In the genomic region with DNA sequence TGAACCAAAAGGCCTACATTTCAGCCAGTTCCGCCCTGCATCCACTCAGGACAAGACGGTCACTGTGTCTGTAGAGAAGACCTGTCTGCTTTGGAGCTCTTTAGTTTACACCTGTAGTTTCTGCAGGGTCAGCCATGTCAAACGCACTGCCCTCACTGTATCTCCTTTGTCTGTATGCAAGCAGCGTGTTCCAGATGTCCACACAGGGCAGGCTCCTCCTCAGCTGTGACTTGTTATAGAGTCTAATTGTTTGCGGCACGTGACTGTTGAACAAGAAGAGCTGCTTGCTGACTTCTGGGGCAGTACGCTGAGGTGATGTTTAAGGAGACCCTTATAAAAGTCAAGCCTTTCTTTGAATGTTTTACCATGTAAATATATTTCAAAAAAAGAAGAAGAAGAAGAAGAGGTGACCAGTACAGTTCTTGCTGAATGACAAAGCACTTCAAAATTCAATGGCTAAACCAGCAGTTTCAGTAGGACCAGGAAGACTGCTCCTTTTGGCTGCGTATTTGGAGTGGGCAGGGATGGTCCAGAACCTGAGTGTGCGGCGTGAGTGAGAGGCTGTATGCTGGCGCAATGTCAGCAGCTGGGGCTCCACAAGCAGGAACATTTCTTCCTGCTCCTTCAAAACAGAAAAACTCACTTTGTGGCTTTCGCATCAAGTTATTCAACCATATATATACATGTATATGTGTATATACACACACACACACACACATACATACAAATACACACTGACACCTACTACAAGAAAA, we compare ENCODE assay signal across 16 mouse cellular contexts.
"Had no signal": no experiment of that assay in that cellular context is flagged by ENCODE, and none has a peak within 500 bp of the region (broad histone marks: within the 10 kb centered on the region; RNA-seq: fewer than 3 reads in every experiment).

No protein-coding gene starts in this region.

- H3K4me1 ChIP-seq: midbrain, embryonic 13.5 days had no signal

- H3K27me3 ChIP-seq: intestine, embryonic 15.5 days; kidney, embryonic 15.5 days; limb, embryonic 13.5 days; liver, embryonic 13.5 days; lung, embryonic 15.5 days; midbrain, embryonic 13.5 days had no signal

- H3K4me2 ChIP-seq: intestine, embryonic 15.5 days; kidney, embryonic 15.5 days; limb, embryonic 13.5 days; liver, embryonic 13.5 days; lung, embryonic 15.5 days; midbrain, embryonic 13.5 days had no signal

- H3K4me3 ChIP-seq: intestine, embryonic 15.5 days; kidney, embryonic 15.5 days; limb, embryonic 10.5 days; limb, embryonic 13.5 days; liver, embryonic 13.5 days; lung, embryonic 15.5 days; midbrain, embryonic 13.5 days had no signal

- DNase-seq: kidney, adult 11 months; kidney, adult 8-10 months; kidney, postnatal 10 days; kidney, postnatal 36 days; layer of hippocampus, adult 9-11 months; liver; liver, embryonic 13.5 days; thymus, adult 18-20 months; thymus, postnatal 36 days had no signal

- ATAC-seq: intestine, embryonic 15.5 days; midbrain, embryonic 13.5 days had no signal

- H3K27ac ChIP-seq: intestine, embryonic 15.5 days; kidney, embryonic 15.5 days; limb, embryonic 10.5 days; limb, embryonic 13.5 days; liver, embryonic 13.5 days; lung, embryonic 15.5 days; macrophage; midbrain, embryonic 13.5 days had no signal

- H3K36me3 ChIP-seq: intestine, embryonic 15.5 days; kidney, embryonic 15.5 days; limb, embryonic 10.5 days; limb, embryonic 13.5 days; liver, embryonic 13.5 days; lung, embryonic 15.5 days; midbrain, embryonic 13.5 days had no signal

- H3K9me3 ChIP-seq: intestine, embryonic 15.5 days; kidney, embryonic 15.5 days; limb, embryonic 10.5 days; limb, embryonic 13.5 days; liver, embryonic 13.5 days; lung, embryonic 15.5 days; midbrain, embryonic 13.5 days had no signal

- H3K9ac ChIP-seq: intestine, embryonic 15.5 days; kidney, embryonic 15.5 days; limb, embryonic 13.5 days; liver, embryonic 13.5 days; lung, embryonic 15.5 days; midbrain, embryonic 13.5 days had no signal
